Mouse (Mus musculus): ENCODE measurements around the gene Zfp385a.

Zfp385a gene

DNA sequence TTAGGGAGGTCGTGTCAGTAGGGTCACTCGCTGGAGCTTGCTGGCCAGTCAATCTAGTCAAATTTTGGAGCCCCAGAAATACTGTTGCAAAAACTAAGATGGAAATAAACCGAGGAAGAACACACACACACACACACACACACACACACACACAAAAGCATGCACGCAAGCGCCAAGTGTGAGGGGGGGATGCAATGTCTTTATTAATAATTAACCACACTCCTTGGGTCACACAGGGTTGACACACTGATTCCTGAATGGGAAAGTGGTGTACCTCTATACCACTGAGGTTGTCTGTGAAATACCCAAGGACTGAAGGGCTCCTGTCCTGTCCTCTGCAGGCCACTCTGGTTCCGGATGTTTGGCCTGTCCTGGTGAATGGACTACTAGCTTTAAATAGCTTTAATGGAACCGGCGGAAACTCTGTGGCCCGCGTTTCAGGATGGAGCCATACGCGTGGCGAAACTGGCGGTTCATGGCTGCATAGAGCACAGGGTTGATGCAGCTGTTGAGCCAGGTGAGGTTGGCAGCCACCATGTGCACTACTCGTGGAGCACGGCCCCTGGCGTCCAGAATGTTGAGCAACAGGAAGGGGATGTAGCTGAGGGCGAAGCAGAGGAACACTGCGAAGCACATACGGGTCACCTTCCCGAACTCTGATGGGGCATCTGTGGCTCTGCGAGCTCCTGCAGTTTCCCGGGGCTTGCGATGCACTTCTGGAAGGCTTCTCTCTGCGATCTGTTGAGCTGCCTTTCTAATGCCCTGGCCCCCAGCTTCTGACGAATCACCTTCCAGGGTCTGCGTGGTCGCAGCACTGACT is 31.6 kb downstream of the Zfp385a start:
- no peak for DNase-seq (ENCODE audit: low spot score)

DNA sequence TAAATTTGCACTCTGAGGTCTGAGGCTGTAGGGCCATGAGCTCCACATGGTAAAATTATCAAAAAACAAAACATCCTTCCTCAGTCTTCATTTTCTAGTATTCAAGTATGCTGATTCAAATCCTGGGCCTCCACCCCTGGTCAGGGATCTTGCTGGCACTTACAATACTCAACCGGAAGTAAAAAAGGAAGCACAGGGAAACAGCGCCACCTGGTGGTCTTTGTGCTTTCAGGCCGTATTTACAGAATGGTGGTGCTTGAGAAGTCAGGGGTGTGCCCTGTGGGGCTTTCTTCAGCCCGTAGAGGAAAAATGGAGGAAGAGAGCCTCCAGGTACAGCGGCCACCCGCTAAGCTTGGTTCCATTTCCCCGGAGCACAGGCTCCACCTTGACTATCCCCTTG is 32.8 kb downstream of the Zfp385a start:
- DNase-seq (ENCODE audit: low spot score): peak; percentile 81

DNA sequence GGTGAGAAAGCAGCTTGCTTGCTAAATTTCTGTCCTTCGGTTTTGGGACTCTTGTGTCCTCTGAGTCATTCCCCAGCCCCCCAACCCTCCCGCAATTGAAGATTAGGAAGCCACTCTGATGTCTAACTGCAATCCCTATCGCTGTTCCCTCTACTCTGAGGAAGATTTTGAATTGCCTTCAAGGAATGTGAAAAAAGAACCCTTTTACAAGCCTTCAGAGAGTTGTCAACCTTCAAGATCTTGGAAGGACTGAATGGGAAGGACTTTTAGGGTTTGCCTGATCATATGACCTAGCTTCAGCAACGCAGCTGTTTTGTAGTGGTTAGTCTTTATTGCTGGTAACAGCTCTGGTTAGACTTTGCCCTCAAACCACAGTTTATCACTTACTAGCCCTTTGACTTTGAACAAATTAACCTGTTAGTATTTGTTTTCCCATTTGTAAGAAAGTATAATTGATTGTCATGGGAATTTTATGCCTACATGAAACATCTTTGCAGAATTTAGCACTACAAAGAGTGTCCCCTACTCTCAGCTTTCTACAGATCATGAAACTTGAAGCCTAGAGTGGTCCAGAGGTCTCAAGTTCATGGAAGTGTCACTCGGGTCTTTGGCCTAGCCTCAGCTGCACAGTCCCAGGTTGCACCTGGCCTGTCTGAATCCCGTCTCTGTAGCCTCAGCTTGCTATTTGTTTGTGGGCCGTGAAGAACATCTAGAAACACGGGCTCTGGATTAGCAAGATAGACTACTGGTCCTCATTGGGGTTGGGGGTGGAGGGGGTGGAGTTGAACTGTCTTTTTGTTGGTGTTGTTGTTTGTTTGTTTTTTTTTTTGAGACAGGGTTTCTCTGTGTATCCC is 33.9 kb downstream of the Zfp385a start:
- no peak for DNase-seq (ENCODE audit: low spot score)

DNA sequence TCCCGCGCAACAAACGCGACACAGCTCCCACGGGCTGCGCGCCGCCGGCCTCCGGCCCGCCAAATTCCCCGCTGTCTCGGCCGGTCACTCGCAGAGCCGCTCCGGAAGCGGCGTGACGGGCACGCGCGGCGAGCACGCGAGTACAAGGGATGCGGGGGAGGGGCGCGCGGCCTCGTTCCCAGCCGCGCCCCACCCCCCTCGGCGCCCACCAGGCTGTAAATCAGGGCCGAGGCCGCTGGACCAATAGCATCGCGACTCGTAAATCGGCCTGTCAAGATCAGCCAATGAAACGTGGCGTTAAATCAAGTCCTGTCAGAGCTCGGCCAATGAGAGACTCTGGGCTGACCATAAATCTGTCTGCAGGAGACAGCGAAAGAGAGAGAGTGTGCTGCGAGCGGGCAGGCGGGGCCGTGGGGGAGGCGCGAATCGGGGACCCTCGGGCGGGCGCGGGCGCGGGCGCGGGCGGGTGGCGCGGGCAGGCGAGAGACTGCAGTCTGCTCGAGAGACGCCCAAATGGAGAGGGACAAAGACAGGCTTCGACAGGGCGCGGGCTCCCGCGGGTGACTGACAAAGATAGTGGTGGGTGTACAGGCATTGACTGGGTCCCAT is 34.7 kb downstream of the Zfp385a start:
- DNase-seq (ENCODE audit: low spot score): peak; percentile 94

DNA sequence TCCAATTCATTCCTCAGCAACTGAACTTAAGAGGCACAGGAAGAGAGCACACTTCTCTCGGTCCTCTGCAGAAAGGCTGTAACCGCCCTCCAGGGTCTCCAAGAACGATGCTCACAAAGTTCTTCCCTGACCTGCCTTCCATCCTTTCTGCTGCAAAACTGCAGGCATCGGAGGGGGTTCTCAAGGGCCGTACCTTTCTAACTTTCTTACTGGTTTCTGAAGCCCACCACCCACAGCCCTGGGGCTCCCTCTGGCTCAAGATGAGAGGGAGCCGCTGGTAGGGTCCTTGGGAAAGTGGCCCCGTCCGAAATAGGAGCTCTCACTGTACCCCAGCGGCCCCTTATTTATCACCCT is 35.3 kb downstream of the Zfp385a start:
- no peak for DNase-seq (ENCODE audit: low spot score)

DNA sequence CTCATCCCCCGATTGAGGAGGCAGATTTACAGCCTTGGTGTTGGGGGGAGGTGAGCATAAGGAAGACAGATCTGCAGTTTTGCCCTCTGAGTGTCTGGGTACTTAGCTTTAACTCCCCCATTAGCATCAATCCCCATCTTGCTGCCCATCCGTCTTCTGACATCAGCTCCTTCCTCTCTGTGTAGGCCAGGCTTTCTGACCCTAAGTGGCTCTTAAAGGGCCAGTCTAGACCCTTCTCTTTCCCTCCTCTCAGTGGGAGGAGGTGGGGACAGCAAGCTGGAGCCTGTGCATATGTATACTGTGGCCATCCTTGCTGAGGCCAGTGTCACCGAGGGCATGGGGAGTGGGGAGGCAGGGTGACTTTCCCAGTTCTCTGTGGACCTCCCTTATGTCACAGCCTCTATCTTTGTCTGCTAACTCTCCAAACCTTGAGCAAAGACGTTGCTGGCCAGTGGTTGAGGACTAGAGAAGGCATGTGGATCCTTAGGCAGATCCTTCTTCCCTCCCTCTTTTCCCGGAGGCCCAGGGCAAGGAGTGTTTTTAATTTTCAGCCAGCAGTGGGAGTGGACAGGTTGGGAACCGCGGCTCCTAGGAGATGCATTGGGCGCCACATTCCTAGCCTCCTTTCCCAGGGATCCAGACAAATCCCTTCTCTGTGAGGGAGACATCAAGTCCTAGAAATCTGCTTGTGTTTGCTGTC is 35.8 kb downstream of the Zfp385a start:
- no peak for DNase-seq (ENCODE audit: low spot score)

DNA sequence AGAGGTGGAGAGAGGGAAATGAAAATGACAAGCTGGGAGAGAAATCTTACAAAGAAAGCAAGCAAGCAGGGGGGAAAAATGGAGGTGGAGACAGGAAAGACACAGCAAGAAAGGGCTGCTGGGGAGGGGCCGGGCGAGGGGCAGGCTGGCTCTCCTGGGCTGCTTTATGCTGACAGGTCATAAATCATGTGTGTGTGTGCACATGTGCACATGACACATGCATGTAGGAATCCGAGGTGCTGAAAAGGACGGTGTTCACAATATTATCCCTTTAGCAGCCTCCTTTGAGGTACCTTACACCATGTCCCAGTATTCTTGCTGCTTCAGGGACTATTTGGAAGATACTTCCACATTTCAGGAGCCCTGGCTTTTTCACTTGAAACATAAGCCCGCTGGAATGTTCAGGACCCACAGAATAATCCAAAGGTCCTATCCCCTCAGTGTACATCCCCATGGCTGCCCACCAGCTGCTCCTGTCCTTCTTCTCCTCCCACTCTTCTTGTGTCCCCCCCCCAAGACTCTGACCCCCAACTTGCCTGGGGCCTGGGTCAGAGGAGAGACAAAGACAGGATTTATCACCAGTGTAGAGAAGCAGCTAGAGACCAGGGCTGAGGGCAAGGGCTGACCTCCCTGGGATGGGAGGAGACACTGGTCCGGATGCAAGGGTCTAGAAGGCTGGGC is 37.4 kb downstream of the Zfp385a start:
- no peak for DNase-seq (ENCODE audit: low spot score)

DNA sequence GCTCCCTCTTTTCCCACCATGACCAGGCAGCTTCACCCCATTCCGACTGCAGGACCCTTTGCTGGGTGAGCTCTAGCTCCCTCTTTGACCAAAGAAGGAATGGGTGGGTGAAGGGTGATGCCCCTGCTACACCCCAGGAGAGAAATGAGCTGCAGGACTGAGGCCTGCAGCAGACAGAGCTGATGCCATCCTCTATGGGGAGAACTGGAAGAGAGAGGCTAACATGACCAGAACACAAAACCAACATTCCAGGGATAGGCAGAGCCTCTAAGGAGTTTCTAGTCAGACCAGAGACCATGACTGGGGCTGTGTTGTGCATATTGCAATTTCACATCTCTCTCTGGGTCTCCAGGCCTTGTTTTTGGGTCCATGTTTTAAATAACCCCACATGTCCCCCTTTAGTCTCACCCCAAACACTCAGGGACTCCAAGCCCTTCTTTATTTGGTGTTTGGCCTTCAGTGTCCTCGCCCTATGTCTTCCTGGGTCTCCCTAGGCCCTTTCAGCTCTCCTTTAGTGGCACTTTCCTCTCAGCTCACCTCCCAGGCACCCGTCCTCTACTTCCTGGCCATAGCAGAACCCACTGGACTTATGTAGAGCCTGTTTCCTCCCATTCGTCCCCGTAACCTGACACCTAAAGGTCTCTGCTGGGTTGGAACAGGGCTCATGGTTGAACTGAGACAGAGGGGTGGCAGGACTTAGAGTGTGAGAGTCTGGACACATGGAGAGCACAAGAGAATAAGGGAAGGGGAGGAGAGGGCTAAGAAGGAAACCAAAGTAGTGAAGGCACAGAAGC is 38.1 kb downstream of the Zfp385a start:
- DNase-seq (ENCODE audit: low spot score): no peak

DNA sequence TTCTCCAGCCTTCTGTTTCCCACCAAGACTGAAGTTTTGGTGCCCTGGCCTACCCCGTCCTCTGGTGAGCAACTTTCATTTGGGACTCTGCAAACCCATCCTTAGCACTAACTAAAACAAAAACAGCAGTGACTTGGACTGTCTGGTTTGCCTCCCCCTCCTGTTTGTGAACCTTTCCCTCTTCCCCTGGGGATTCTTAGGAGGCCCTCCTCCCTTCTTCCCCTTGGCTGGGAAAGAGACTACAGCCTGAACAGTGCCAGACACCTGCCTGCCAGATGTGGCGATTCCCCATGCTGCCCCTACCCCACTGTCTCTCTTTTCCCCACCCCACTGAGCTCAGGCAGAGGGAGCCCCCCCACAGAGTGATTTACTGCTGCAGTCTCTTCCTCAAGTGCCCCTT is 38.8 kb downstream of the Zfp385a start:
- DNase-seq (ENCODE audit: low spot score): no peak

DNA sequence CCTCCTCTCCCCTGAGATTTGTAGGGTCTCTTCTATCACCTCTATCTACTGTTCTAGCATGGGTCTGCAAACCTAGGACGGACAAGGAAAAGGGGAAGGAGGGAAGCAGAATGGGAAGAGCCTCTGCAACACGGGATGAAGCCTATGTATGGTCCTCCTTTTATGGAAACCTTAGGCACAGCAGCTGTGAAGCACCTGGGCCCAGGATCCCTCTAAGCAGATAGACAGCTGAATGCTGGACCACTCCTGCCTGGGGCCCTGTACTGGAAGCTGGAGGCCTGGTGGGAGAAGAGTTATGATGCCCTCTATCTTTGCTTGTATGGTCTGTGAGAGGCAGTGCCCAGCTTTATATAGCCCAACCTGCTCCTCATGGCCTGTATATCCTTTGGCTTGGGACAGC is 39.3 kb downstream of the Zfp385a start:
- no peak for DNase-seq (ENCODE audit: low spot score)

DNA sequence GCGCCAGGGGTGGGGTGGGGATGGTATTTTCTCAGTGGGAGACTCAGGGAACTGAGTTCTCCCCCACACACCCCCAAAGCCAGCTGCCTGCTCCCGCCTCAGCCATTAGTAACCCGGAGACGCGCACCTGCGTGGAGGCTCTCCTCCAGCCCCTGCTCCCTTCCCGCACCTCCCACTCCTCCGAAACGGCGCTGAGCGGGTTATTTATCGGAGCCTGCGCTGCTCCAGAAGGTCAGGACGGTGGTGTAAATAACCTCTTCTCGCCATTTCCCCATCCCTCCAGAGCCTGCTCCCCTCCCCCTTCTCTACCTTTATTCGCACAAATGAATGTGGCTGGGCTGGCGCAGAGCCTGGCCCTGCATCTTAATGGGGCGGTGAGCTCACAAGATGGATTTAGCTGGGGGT is 39.8 kb downstream of the Zfp385a start:
- DNase-seq (ENCODE audit: low spot score): no peak

DNA sequence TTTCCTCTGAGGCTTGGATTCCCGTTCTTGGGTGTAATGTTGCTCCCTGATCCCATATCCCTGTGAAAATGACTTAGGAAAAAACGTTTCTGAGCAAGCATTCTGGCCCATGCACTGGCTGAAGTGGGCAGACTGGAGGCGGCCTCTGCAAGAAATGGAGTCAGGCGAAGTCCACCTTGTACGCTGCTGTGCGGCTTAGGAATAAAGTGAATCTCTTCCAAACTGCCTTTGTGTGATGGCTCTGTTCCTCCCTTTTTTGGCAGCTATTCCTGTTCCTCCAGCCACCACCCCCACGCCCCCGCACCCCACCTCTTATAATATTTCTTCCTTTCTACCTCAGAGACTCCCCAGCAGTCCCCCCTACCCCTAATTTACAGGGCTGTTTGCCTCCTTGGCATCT is 40.2 kb downstream of the Zfp385a start:
- no peak for DNase-seq (ENCODE audit: low spot score)

DNA sequence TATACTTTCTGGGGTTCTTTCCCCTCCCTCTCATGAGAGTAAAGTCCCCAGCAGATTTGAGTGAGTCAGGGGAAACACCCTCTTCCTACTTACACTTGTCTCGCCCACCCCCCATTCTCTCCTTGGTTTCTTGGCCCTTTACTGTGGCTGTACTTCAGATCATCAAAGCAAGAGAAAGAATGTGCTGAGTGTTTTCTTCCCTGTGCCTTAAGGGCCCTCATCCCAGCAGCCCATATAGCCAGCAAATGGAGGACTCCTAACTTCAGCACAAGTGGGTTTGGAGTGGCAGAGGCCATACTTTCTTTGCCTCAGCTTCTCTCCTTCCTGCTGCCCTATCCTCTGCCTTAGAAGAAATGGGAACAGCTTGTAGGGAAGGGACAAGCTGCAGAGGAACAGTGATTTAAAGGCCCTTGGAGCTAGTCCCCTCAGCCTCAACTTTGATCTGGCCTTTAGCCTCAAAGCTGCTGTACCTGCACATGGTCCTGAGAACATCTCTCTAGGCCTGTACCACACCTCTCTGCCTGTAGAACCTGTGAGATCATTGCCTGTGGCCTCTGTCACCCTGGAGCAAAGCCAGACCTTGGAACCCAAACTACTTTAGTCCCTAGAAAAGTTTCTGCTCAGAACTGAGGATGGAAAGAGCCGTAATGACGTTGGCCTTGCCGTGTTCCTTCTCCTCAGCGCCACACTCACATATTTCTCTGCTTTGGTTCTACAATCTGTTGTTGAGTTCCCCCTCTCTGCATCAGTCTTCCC is 40.9 kb downstream of the Zfp385a start:
- DNase-seq (ENCODE audit: low spot score): no peak

DNA sequence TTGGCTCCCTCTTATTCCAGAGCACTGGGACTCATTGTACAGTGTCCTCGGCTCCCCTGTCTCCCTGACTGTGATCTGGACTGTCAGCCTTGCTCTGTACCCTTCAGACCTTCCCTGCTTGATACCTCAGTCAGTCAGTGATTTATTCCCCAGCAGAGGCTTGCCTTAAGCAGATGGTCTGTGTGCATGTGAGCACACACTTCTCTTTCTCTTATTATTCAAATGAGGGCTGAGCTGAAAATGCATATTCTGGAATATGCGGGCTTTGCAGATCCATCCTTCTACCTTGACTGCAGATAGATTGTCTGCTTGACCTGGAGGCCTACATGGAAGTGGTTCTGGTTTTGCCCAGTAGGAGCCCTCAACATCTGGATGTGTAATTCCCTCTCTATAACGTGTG is 41.9 kb downstream of the Zfp385a start:
- no peak for DNase-seq (ENCODE audit: low spot score)

DNA sequence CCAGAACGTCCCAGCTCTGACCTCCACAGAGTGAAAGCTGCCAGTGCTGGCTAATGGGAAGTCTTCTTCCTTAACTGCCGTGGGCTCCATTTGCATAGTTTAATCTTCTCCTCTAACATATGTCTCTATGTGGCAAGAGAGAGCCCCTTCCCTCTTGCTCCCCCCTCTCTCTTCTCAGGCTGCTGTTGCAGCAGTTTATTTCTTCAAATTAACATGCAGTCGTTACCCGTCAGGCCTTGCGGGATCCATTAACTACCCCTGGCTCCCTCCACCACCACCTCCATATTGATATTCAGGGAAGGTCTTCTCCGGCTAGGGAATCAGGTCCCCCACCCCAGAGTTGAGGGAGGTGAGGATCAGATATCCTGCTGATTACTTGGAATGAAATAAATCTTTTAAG is 42.6 kb downstream of the Zfp385a start:
- no peak for DNase-seq (ENCODE audit: low spot score)

DNA sequence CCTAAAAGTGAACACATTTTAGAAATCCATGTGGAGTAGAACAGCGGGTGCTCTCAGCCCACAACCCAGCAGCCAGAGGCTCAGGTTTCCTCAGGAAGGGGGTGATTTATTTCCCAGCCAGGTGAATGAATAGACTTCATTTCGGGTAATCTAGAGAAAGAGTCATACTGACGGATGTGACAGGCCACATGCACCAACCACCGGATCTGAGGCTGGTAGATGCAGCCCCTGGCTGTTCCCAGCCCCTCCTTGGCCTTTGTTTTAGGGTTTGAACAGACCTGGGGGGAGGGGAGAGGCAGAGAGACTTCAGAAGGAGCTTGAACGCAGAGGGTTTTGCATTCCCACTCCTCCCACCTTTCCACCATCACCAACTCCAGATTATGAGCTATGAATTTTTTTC is 44.0 kb downstream of the Zfp385a start:
- no peak for DNase-seq (ENCODE audit: low spot score)

DNA sequence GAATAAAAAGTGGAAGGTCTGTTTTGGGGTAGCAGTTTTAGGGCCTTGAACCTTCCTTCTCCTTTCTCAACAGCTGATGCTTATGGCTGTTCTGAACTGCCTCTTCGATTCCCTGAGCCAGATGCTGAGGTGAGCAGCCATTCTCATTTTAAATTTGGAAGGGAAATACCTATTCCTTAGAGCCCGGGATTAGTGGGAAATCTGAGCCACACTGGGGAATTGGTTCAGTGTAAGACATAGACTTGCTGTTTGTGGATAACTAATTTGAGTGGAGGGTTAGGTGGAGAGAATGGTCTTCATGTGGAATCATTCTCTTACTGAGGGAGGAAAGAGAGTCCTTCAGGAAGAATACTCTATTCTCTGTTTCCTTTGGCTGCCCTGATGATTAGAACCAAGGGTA is 45.2 kb downstream of the Zfp385a start:
- DNase-seq (ENCODE audit: low spot score): no peak

DNA sequence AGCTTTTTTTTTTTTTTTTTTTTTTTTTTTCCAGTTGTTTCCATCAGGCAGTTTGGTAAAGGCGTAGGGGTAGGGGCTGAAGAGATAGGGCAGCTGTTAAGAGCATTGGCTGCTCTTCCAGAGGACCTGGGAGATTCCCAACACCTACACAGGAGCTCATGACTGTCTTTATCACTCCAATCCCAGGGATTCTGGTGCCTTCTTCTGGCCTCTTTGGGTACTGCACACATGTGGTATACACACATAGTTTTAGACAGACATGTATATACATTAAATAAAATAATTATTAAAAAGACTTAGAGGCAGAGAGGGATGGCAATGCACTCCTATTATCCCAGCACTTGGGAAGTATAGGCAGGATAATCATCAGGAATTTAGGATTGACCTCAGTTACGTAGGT is 46.5 kb downstream of the Zfp385a start:
- no peak for DNase-seq (ENCODE audit: low spot score)

DNA sequence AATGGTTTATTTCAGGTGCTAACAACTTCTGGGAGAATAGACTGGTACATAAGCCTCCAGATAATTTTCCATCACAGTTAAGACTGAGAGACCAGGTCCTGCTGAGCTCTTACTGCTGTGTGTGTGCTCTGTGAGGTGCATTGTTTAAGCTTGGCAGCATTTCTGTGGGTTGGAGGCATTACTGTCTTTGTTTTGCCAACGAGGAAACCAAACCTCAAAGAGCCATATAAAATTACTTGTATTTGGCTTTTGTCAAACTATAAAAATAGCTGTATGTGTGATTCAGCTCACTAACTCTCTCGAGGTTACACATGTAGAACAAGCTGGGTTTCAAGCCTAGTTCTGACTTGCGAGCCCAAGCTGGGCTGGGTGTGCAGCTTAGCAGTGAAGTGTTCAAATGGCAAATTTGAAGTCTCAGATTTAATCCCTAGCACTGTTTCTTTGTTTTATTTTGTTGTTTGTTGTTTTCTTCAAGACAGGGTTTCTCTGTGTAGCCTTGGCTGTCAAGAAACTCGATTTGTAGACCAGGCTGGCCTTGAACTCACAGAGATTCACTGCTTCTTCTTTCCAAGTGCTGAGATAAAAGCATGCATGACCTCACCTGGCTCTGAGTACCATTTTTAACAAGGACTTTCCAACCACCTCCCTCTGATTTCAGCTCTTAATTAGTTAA is 47.1 kb downstream of the Zfp385a start:
- no peak for DNase-seq (ENCODE audit: low spot score)

DNA sequence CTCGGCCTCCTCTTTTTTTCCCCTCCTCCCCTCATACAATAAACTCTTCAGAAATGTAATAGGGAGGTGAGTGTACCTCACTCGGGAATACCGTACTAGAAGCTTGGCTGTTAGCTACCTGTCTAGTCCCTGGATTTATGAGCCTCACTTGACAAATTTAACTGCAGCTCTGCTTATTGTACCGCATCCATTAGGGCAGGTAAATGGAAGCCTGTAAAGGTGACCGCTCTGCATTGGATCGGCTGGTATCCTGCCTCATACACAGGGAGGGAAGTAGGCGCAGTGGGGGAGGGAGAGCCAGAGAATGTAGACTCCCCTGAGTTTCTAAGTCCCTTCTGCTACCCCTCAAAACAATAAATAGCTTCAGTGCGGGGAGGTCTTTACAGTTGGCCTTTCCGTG is 49.0 kb downstream of the Zfp385a start:
- no peak for DNase-seq (ENCODE audit: low spot score)
